ENCODE assay signal across 8 mouse cellular contexts in genomic region chr10:67979401-67980157, GRCm38 (mm10). TPM values are rescaled to one million over a fixed set of nuclear protein-coding genes. Genes with fewer than 3 reads are reported as not detected.
DNase-seq lines count a peak whose midpoint lies in the region; ATAC-seq and TF ChIP-seq lines count a peak whose summit lies in the region.

Gene Rtkn2, plus strand, starts transcription at chr10:67979570.

- H3K4me3 ChIP-seq in brown adipose tissue, adult 24 weeks (ENCODE audit: insufficient read depth, low read depth, low read length): peak within 1 kb of the TSS; percentile 61
- H3K4me3 ChIP-seq in heart, embryonic 13.5 days: peak within 1 kb of the TSS; percentile 91
- peak within 1 kb of the TSS; percentile 73 for H3K4me3 ChIP-seq in kidney, postnatal 0 days (replicated peaks; ENCODE audit: low read depth, low read length)
- H3K4me3 ChIP-seq in liver, embryonic 12.5 days: peak within 1 kb of the TSS; percentile 75

- no peaks in the 10 kb centered on the region for H3K9me3 ChIP-seq in heart, embryonic 13.5 days
- no peaks in the 10 kb centered on the region for H3K9me3 ChIP-seq in kidney, postnatal 0 days (replicated peaks; ENCODE audit: low read length)
- H3K9me3 ChIP-seq in liver, embryonic 12.5 days (replicated peaks): no peaks in the 10 kb centered on the region

- peak; percentile 82 for ATAC-seq in CD4-positive, CD25-positive, alpha-beta regulatory T cell, adult 4 months
- peak; percentile 89 for ATAC-seq in erythroid progenitor cell, adult 5-6 weeks (replicated peaks; ENCODE audit: low FRiP score, poor library complexity, severe bottlenecking)
- ATAC-seq in heart, embryonic 13.5 days (ENCODE audit: extremely low read depth, insufficient number of reproducible peaks, low FRiP score, low TSS enrichment): peak; percentile 94
- peak; percentile 99 for ATAC-seq in kidney, postnatal 0 days (replicated peaks; ENCODE audit: low FRiP score, low read depth)
- peak; percentile 90 for ATAC-seq in liver, embryonic 12.5 days

- no peak within 1 kb of the TSS for H3K27ac ChIP-seq in brown adipose tissue, adult 24 weeks (replicated peaks; ENCODE audit: low read depth, low read length)
- peak within 1 kb of the TSS; percentile 66 for H3K27ac ChIP-seq in heart, embryonic 13.5 days (replicated peaks)
- H3K27ac ChIP-seq in kidney, postnatal 0 days: 0 out of 2 replicates have a peak within 1 kb of the TSS, but pooled peaks have one; percentile 10
- peak within 1 kb of the TSS; percentile 48; the same call in 1 of the 2 replicates for H3K27ac ChIP-seq in liver, embryonic 12.5 days

- no peaks in the 10 kb centered on the region for H3K27me3 ChIP-seq in heart, embryonic 13.5 days (replicated peaks)
- H3K27me3 ChIP-seq in kidney, postnatal 0 days (ENCODE audit: insufficient read depth, low read length): no peaks in the 10 kb centered on the region
- no peaks in the 10 kb centered on the region for H3K27me3 ChIP-seq in liver, embryonic 12.5 days (replicated peaks)
- H3K27me3 ChIP-seq in splenic B cell, adult 2 months (ENCODE audit: control insufficient read depth, insufficient read depth, low read length, poor library complexity, severe bottlenecking): no peaks in the 10 kb centered on the region

- peak; percentile 25; the same call in 1 of the 2 replicates for TF ChIP-seq CTCF in kidney, postnatal 0 days (IDR thresholded peaks at IDR 0.05; ENCODE audit: low read depth)

- H3K36me3 ChIP-seq in heart, embryonic 13.5 days: no peaks in the 10 kb centered on the region
- H3K36me3 ChIP-seq in kidney, postnatal 0 days (ENCODE audit: insufficient read depth, low read length): no peaks in the 10 kb centered on the region
- H3K36me3 ChIP-seq in liver, embryonic 12.5 days: no peaks in the 10 kb centered on the region
- H3K36me3 ChIP-seq in splenic B cell, adult 2 months (ENCODE audit: control insufficient read depth, insufficient read depth, low read length, poor library complexity, severe bottlenecking): no peaks in the 10 kb centered on the region

- no peaks in the 10 kb centered on the region for H3K4me1 ChIP-seq in brown adipose tissue, adult 24 weeks (ENCODE audit: control insufficient read depth, insufficient read depth, insufficient read length, low read length)
- peaks cover 17% of the 10 kb centered on the region for H3K4me1 ChIP-seq in heart, embryonic 13.5 days
- H3K4me1 ChIP-seq in kidney, postnatal 0 days (replicated peaks; ENCODE audit: insufficient read depth, low read length): no peaks in the 10 kb centered on the region
- peaks cover 16% of the 10 kb centered on the region for H3K4me1 ChIP-seq in liver, embryonic 12.5 days

- DNase-seq in kidney, postnatal 0 days (ENCODE audit: low spot score): peak; percentile 97
- DNase-seq in naive thymus-derived CD4-positive, alpha-beta T cell, adult 2 months (ENCODE audit: low read depth): peak; percentile 92
- peak; percentile 91 for DNase-seq in splenic B cell, adult 2 months (ENCODE audit: low read depth, low spot score)

- H3K9ac ChIP-seq in heart, embryonic 13.5 days: peak within 1 kb of the TSS; percentile 90
- peak within 1 kb of the TSS; percentile 60 for H3K9ac ChIP-seq in kidney, postnatal 0 days (ENCODE audit: low read depth, low read length)
- peak within 1 kb of the TSS; percentile 72 for H3K9ac ChIP-seq in liver, embryonic 12.5 days

- H3K4me2 ChIP-seq in heart, embryonic 13.5 days: peak within 1 kb of the TSS; percentile 98
- peak within 1 kb of the TSS; percentile 100 for H3K4me2 ChIP-seq in kidney, postnatal 0 days (ENCODE audit: low read length)
- H3K4me2 ChIP-seq in liver, embryonic 12.5 days: peak within 1 kb of the TSS; percentile 97

- under 1% methylated on average over 57 of the region's 57 CpGs for WGBS in heart, embryonic 13.5 days
- under 1% methylated on average over 57 of the region's 57 CpGs for WGBS in kidney, postnatal 0 days
- WGBS in liver, embryonic 12.5 days (ENCODE audit: insufficient replicate concordance): under 1% methylated on average over 57 of the region's 57 CpGs

RNA-seq across cellular contexts. Expression of gene Rtkn2, which starts in this region (rescaled TPM):
- polyA plus RNA-seq in CD4-positive, CD25-positive, alpha-beta regulatory T cell, adult 4 months (2017; shearing (Covaris generic)): under 1 TPM; 0.20 to 0.32 TPM
- polyA plus RNA-seq in brown adipose tissue, adult 24 weeks (2012; ENCODE audit: insufficient read depth, insufficient read length, missing spikeins): not detected in 2 replicates
- 1.4 TPM in 1 of 2 replicates, not detected in the other for total RNA-seq in erythroid progenitor cell, adult 5-6 weeks (2015; ENCODE audit: low replicate concordance)
- total RNA-seq in erythroid progenitor cell, adult 5-6 weeks (2017; ENCODE audit: low replicate concordance): 2.7 and 4.1 TPM in 2 replicates
- 6.0 and 6.7 TPM in 2 replicates for polyA plus RNA-seq in heart, embryonic 13.5 days (2015; fragmentation: Nextera tagmentation; extraction: Ambion mirVana)
- polyA plus RNA-seq in kidney, postnatal 0 days (2015; fragmentation: Nextera tagmentation; extraction: Ambion mirVana): 4.4 and 5.2 TPM in 2 replicates
- 2.2 and 3.0 TPM in 2 replicates for polyA plus RNA-seq in liver, embryonic 12.5 days (2016; fragmentation: Nextera tagmentation; extraction: Ambion mirVana)

Comparison
In these comparisons a context has a peak if more than half of its experiments do, and no peak if none do; other contexts are left out.
1. Peak in ATAC-seq in CD4-positive, CD25-positive, alpha-beta regulatory T cell, adult 4 months; RNA of the gene not detected or under 1 TPM.